Mouse (Mus musculus) T-helper 2 cell (primary cell): ENCODE data around the gene Polr2l.

Experiments
- in situ Hi-C: fragments of 300-600 bp; cut with MboI, MseI; formaldehyde crosslinking; loops from one replicate; pipeline ENCODE4 v1.15.1; 2025; ENCODE audit warnings: high pct_unique_total_duplicates

Gene Polr2l

GRCm38 (mm10) chr7:141433517-141434400, 41.2 kb downstream of the Polr2l start:
- in situ Hi-C loops = no loop called here

GRCm38 (mm10) chr7:141432741-141433516, 42.0 kb downstream of the Polr2l start:
- in situ Hi-C loops = no loop called here

- in situ Hi-C loops = no loop called here
These were observed 42.7 kb downstream of the Polr2l start for GRCm38 (mm10) chr7:141432186-141432611.

GRCm38 (mm10) chr7:141431434-141432185, 43.3 kb downstream of the Polr2l start:
- in situ Hi-C loops = no loop called here

- in situ Hi-C loops = no loop called here
These were observed 44.2 kb downstream of the Polr2l start for GRCm38 (mm10) chr7:141430585-141431240.

- in situ Hi-C loops = no loop called here
These were observed 44.9 kb downstream of the Polr2l start for GRCm38 (mm10) chr7:141429840-141430584.

GRCm38 (mm10) chr7:141429310-141429709, 45.6 kb downstream of the Polr2l start, which contains the start of gene Cend1:
TSS of gene Cend1 (minus strand) at chr7:141429491.
- in situ Hi-C loops = no loop called here

- in situ Hi-C loops = no loop called here
These were observed 46.2 kb downstream of the Polr2l start for GRCm38 (mm10) chr7:141428701-141429100.

- in situ Hi-C loops = no loop called here
These were observed 47.8 kb downstream of the Polr2l start for GRCm38 (mm10) chr7:141426948-141427730.

GRCm38 (mm10) chr7:141423811-141424210, 51.1 kb downstream of the Polr2l start:
- in situ Hi-C loops = no loop called here
